Mouse (Mus musculus): Measurements from ENCODE around the gene Igsf21. TPM values are rescaled to one million over a fixed set of nuclear protein-coding genes. Genes with fewer than 3 reads are reported as not detected.

The Igsf21 gene
- total and polyA plus RNA-seq, 2 experiments from 2014 or later, result 125 to 176 TPM

DNA sequence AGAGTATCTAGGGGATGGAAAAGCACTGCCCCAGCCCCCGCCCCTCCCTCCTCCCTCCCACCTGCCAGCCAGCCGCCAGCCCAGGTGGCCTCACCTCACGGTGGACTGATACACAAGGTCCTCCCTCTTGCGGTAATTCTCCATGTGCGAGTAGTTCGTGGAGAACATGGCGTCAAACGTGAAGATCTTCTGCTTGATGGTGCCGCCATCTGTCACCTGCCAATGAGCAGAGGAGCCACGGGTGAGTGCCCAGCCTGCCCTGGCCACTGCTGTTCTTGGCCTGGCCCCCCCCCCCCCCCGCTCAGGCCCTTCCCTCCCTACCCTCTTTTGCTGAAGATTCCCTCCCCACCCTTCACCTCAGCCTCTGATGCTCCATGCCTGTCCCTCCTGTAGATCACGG, 139.4 kb downstream of the Igsf21 start:
- Histone ChIP-seq H3K4me1 (ENCODE audit: insufficient read depth, low read length) (peaks cover 24% of the 10 kb centered on the region), H3K36me3 (ENCODE audit: insufficient read depth, low read length) (no peaks in the 10 kb centered on the region), H3K9me3 (ENCODE audit: low read length) (no peaks in the 10 kb centered on the region), H3K9ac (replicated peaks; ENCODE audit: low read length) (no peak overlapping the region), H3K27me3 (ENCODE audit: insufficient read depth, low read length) (no peaks in the 10 kb centered on the region), H3K4me2 (ENCODE audit: low read depth, low read length) (no peak overlapping the region), H3K27ac (no peak overlapping the region), H3K4me3 (ENCODE audit: low read length) (no peak overlapping the region)
- DNase-seq (ENCODE audit: low spot score), result peak; percentile 30
- no peak for TF ChIP-seq CTCF (IDR thresholded peaks at IDR 0.05; ENCODE audit: low read depth)
- 62% methylated on average over 11 of the region's 12 CpGs for WGBS
- ATAC-seq, result no peak

DNA sequence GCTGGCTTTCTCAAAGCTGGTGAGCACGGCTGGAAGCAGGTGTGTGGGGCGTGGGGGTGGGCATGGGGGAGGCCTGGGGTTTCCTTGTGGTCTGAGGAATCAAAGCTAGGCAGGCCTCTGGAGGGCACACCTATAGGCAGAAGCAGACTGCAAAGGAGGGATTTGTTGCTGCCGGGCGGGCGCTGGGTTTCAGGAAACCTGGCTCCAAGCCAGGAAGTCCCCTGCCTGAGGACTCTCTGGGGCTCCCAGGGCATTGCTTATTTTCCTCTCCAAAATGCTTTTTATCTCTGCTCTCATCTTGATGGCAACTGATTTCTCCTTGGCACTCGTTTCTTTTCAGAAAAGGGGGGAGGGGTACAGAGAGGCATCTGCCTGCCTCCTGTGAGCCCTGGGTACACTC, 141.8 kb downstream of the Igsf21 start:
- TF ChIP-seq CTCF (IDR thresholded peaks at IDR 0.05; ENCODE audit: low read depth), result no peak
- WGBS, result 9% methylated on average over 6 of the region's 6 CpGs
- ATAC-seq (no peak), DNase-seq (ENCODE audit: low spot score) (peak; percentile 36)
- H3K27ac ChIP-seq, result no peak overlapping the region
- no peak overlapping the region for H3K4me2 ChIP-seq (ENCODE audit: low read depth, low read length)
- peaks cover 24% of the 10 kb centered on the region for H3K4me1 ChIP-seq (ENCODE audit: insufficient read depth, low read length)
- H3K36me3 ChIP-seq (ENCODE audit: insufficient read depth, low read length), result no peaks in the 10 kb centered on the region
- H3K9me3 ChIP-seq (ENCODE audit: low read length), result no peaks in the 10 kb centered on the region
- no peaks in the 10 kb centered on the region for H3K27me3 ChIP-seq (ENCODE audit: insufficient read depth, low read length)
- no peak overlapping the region for H3K4me3 ChIP-seq (ENCODE audit: low read length)
- H3K9ac ChIP-seq (replicated peaks; ENCODE audit: low read length), result no peak overlapping the region

DNA sequence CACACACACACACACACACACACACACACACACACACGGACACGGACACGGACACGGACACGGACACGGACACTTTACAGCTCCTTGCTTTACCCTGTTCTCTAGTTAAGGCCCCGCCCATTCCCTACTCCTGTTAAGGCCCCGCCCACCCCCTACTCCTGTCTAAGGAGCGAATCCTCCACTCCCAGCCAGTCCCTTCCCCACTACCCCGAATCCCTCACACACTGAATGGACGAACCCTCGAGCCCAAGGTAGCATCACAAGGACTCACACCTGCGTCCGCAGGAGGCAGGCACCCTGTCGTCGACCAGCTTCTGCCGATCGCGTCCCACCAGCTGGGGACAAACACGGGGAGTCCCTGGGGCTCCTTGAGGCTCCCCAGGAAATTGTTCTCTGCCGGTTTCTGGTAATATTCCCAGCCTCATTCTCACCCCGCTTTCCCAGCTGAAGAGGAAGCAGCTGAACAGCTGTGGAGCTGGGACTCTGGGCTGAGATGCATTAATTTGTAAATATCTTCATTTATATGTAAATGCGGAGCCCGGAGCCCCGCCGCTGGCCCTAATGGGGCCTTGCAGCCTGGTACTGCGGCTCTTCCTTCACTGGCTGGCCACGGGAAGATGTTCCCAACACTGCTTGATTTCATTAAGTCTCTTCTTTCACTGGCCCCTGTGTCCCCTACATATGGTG, 143.1 kb downstream of the Igsf21 start:
- DNase-seq (ENCODE audit: low spot score), result peak; percentile 50
- no peak overlapping the region for H3K27ac ChIP-seq

DNA sequence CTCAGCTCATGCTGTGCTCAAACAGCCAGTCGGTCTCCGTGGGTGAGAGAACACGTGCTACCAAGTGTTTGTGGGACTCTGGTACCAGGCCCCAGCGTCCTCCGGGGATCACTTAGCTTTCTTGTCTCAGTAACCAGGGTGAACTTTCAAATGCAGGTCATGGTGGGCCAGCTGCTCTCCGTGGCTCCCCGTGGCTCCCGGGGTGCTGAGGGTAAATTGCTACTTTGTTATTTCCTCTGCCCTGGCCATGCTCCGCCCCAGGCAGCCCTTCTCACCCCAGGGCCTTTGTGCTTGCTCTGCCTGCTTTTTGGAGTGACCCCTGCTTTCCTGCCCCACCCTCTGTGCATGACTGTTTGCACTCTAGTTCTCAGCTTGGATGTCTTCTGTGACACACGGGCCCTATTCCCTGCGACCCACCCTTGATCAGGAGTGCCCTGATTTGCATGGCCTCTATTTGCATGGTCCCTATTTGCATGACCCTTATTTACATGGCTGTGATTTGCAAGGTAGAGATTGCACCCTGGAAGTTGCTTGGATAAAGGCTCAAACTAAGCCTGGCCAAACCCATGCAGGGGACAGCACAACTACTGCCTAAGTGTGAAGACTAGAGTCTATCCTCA, 143.9 kb downstream of the Igsf21 start:
- Histone ChIP-seq H3K4me2 (ENCODE audit: low read depth, low read length) (no peak overlapping the region), H3K27ac (no peak overlapping the region), H3K4me3 (ENCODE audit: low read length) (no peak overlapping the region), H3K9ac (replicated peaks; ENCODE audit: low read length) (no peak overlapping the region), H3K27me3 (ENCODE audit: insufficient read depth, low read length) (no peaks in the 10 kb centered on the region), H3K9me3 (ENCODE audit: low read length) (no peaks in the 10 kb centered on the region), H3K4me1 (ENCODE audit: insufficient read depth, low read length) (peaks cover 11% of the 10 kb centered on the region), H3K36me3 (ENCODE audit: insufficient read depth, low read length) (no peaks in the 10 kb centered on the region)
- 19% methylated on average over 11 of the region's 11 CpGs for WGBS
- DNase-seq (ENCODE audit: low spot score) (no peak), ATAC-seq (no peak)
- TF ChIP-seq CTCF (IDR thresholded peaks at IDR 0.05; ENCODE audit: low read depth), result no peak

More for the DNA sequence above, 143.1 kb downstream of the Igsf21 start:
- no peak for ATAC-seq
- Histone ChIP-seq H3K4me3 (ENCODE audit: low read length) (no peak overlapping the region), H3K4me2 (ENCODE audit: low read depth, low read length) (peak overlapping the region; percentile 38), H3K9me3 (ENCODE audit: low read length) (no peaks in the 10 kb centered on the region), H3K36me3 (ENCODE audit: insufficient read depth, low read length) (no peaks in the 10 kb centered on the region), H3K27me3 (ENCODE audit: insufficient read depth, low read length) (no peaks in the 10 kb centered on the region), H3K4me1 (ENCODE audit: insufficient read depth, low read length) (peaks cover 11% of the 10 kb centered on the region), H3K9ac (replicated peaks; ENCODE audit: low read length) (0 out of 2 replicates have a peak overlapping the region, but pooled peaks have one; percentile 24)
- no peak for TF ChIP-seq CTCF (IDR thresholded peaks at IDR 0.05; ENCODE audit: low read depth)
- 5% methylated on average over 28 of the region's 28 CpGs for WGBS

DNA sequence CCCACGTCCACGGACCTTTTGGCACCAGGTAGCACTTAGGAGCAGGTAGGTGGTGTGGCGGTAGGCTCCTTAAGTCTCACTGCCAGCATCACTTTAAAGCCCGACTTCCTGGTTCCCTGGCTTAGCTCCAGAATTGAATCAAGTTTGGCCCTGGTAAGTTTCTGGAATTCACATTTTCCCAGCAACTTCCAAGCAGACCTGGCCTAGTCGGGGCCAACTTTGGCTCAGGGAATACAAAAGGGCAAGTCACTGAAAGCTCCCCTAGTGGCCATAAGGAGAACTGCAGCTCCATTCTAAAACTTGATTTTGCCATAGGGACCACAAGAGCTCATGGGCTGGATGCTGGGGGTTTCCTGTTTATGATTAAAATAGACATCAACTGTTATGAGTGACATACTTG, 145.5 kb downstream of the Igsf21 start:
- Histone ChIP-seq H3K4me1 (ENCODE audit: insufficient read depth, low read length) (peaks cover 11% of the 10 kb centered on the region), H3K27ac (no peak overlapping the region), H3K9me3 (ENCODE audit: low read length) (no peaks in the 10 kb centered on the region), H3K4me3 (ENCODE audit: low read length) (no peak overlapping the region), H3K9ac (replicated peaks; ENCODE audit: low read length) (no peak overlapping the region), H3K27me3 (ENCODE audit: insufficient read depth, low read length) (no peaks in the 10 kb centered on the region), H3K36me3 (ENCODE audit: insufficient read depth, low read length) (no peaks in the 10 kb centered on the region), H3K4me2 (ENCODE audit: low read depth, low read length) (no peak overlapping the region)
- ATAC-seq, result no peak
- peak; percentile 75 for DNase-seq (ENCODE audit: low spot score)
- 68% methylated on average over 5 of the region's 5 CpGs for WGBS
- peak; percentile 88 for TF ChIP-seq CTCF (IDR thresholded peaks at IDR 0.05; ENCODE audit: low read depth)

DNA sequence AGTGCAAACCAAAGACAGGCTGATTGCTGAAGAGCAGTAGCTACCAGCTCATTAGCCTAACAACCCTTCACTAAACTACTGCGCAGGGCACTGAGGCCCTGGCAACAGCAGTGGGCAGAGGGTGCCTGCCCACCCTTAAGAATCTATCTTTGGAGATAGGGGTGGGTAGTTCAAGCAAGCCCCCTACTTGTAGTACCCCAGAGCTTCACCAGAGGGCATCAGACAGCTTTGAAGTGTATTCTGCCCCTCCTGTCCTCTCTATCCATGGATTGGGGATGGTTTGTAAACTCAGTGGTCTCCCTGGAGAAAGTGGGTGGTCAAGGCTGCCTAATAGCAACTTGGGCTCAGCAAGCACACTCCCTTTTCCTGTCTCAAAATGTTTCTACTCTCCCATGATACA, 146.4 kb downstream of the Igsf21 start:
- Histone ChIP-seq H3K27me3 (ENCODE audit: insufficient read depth, low read length) (no peaks in the 10 kb centered on the region), H3K4me2 (ENCODE audit: low read depth, low read length) (no peak overlapping the region), H3K36me3 (ENCODE audit: insufficient read depth, low read length) (no peaks in the 10 kb centered on the region), H3K4me1 (ENCODE audit: insufficient read depth, low read length) (peaks cover 11% of the 10 kb centered on the region), H3K4me3 (ENCODE audit: low read length) (no peak overlapping the region), H3K9ac (replicated peaks; ENCODE audit: low read length) (no peak overlapping the region), H3K9me3 (ENCODE audit: low read length) (no peaks in the 10 kb centered on the region), H3K27ac (no peak overlapping the region)
- TF ChIP-seq CTCF (IDR thresholded peaks at IDR 0.05; ENCODE audit: low read depth), result peak; percentile 74
- ATAC-seq, result no peak
- 47% methylated on average over 1 of the region's 1 CpGs for WGBS
- peak; percentile 73 for DNase-seq (ENCODE audit: low spot score)

DNA sequence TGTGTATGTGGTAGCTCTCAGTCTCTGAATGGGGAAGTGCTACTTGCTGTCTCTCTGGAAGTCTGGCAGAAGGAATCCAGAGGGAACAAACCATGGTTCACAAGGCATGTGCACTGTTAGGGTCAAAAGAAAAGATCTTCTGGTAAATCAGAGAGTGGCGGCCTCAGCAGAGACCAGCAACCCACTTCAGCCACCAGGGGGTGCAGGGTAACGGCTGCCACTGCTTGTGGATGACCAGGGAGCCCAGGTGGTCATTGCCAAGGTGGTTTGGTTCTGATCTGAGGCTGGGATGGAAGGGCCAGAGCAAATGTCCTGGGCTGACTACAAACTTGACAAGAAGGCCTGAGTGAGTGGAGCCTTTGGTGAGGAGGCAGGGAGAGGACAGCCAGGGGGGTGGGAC, 150.3 kb downstream of the Igsf21 start:
- WGBS, result 69% methylated on average over 2 of the region's 2 CpGs
- Histone ChIP-seq H3K4me3 (ENCODE audit: low read length) (no peak overlapping the region), H3K9me3 (ENCODE audit: low read length) (no peaks in the 10 kb centered on the region), H3K9ac (replicated peaks; ENCODE audit: low read length) (no peak overlapping the region), H3K27ac (no peak overlapping the region), H3K4me2 (ENCODE audit: low read depth, low read length) (no peak overlapping the region), H3K27me3 (ENCODE audit: insufficient read depth, low read length) (no peaks in the 10 kb centered on the region), H3K4me1 (ENCODE audit: insufficient read depth, low read length) (0 out of 2 replicates have a peak, but pooled peaks cover 7% of the 10 kb centered on the region), H3K36me3 (ENCODE audit: insufficient read depth, low read length) (no peaks in the 10 kb centered on the region)
- DNase-seq (ENCODE audit: low spot score) (no peak), ATAC-seq (no peak)
- peak; percentile 57 for TF ChIP-seq CTCF (IDR thresholded peaks at IDR 0.05; ENCODE audit: low read depth)

All from hindbrain, postnatal 0 days (tissue).